Mouse (Mus musculus) c-Kit-positive CD71-positive TER-119-positive erythroid progenitor cells, embryonic 14.5 days (primary cell): ENCODE data around the gene Cep135.

Source experiments
- DNase-seq: peaks from one replicate; pipeline ENCODE4 v3.0.0-alpha.2; 2013; ENCODE audit warnings: low spot score

The Cep135 gene

GRCm38 (mm10) chr5:76588551-76589283 is at the start of gene Cep135:
Gene Cep135 (plus strand): TSS chr5:76588698.
- peak; percentile 87 for DNase-seq

DNA sequence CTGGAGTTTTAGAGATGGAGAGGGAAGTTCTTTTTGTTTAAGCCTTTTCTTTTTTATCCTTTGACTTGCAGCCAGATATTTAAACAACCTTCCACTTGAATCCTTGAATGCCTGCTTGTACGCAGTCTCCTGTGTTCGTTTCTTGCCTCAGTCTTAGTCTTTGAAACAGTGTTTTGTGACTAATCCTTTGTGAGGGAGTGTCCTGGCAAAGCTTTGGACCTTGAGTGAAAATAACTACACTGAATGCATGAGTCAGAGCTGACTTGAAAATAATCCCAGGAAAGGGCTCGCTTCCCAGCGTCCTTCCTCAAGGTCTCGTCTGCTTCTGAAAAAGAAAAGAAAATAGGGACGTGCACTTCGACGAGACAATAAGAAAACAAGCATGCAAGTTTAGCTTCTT is 48.3 kb upstream of the Cep135 start:
- DNase-seq: no peak

GRCm38 (mm10) chr5:76540842-76541241 is 47.7 kb upstream of the Cep135 start:
- no peak for DNase-seq

- DNase-seq: no peak
Observed at GRCm38 (mm10) chr5:76543200-76543599, 45.3 kb upstream of the Cep135 start.

GRCm38 (mm10) chr5:76550426-76550825 is 38.1 kb upstream of the Cep135 start:
- DNase-seq: no peak

GRCm38 (mm10) chr5:76565321-76565720 is 23.2 kb upstream of the Cep135 start:
- peak; percentile 74 for DNase-seq

DNA sequence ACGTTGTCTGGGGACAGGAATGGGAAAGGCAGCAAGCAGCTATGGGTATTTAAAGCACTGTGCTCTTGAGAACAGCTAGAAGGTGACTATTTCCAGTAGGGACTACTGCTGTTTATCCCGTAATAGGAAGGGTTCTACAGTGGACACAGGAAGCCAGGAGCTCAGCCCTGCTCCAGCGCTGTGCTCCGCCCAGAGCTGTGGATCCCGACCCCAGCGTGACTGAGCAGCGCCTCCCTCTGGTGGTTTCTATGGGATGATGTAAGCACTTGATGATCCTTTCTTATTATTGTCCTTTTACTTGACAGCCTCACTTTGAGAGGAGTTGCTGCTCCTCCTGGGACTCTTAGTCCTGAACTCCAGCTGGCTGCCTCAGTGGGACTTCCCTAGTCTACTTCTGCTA is 14.2 kb upstream of the Cep135 start:
- DNase-seq: no peak

GRCm38 (mm10) chr5:76577026-76577425 is 11.5 kb upstream of the Cep135 start:
- DNase-seq: no peak

DNA sequence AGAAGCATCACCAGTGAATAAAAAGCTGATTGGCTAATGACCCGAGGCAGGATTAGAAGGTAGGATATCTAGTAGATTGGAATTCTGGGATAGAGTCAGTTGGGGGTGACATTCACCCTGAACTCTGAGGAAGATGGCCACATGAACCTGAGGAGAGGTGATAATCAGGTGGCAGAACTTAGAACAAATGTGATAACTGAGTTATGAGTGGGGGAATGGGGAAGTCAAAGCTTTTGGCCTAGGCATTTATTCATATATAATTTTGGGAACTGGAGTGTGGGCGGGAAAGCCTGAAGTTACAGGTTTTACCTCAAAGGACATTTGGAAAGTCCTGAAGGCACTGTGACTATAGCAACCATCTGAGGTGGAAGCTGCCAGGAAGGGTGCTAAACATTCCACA is 3.1 kb upstream of the Cep135 start:
- no peak for DNase-seq

- DNase-seq: no peak
Observed at GRCm38 (mm10) chr5:76589311-76589710, 813 bp downstream of the Cep135 start.

DNA sequence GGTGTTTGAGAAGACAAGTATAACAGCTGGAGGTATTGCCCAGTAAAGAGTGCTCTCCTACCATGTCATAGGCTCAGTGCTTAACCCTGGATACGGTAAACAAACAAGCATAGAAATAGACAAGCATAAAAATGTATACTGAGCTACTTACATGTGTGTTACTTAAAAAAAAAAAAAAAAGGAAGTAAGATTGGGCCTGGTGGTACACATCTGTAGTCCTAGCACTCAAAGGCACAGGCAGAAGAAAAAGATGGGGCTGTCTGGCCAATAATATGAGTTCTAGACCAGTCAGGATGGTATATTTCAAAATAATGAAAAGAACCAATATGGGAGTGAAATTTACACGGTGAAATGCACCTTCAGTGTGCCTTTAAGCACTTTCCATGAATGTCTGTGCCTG is 1.5 kb downstream of the Cep135 start:
- no peak for DNase-seq

DNA sequence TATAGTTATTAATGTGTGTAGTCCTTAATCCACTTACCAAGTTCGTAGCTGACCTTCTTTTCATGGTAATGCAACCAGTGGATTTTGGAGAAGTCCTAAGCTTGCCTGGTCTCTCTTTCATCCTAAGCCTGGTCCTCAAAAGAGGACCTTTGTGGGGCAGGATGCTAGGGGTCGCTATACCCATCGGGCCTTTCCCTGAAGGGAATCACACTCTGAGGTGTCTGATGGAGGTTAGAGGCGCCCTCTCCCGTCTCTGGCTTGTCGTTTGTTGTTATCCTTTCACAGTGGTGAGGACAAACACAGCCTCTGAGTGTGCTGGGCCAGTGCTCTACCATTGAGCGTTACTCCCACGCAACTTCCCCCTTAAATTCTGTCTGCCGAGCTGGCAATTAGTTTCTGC is 3.4 kb downstream of the Cep135 start:
- no peak for DNase-seq

GRCm38 (mm10) chr5:76609702-76610370 is 21.3 kb downstream of the Cep135 start:
- no peak for DNase-seq

GRCm38 (mm10) chr5:76612867-76613499 is 24.5 kb downstream of the Cep135 start:
- DNase-seq: no peak

DNA sequence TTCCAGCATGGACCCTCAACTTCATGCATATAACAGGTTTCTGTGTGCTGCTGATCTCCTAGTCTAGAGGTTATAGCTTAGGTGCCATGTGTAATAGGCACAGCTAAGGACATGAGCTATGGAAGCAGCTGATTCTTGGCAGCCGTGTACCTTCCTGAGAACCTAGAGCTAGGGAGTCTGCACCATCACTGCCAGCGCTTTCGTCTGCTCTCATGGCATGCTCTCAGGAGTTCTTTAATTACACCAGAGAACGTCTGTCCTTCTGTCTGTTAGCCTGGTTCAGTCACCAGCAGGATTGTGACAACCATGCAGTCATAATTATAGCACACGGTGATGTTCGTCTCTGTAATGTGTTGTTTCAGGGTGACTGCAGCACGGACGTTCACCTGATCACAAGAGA is 26.8 kb downstream of the Cep135 start:
- no peak for DNase-seq

GRCm38 (mm10) chr5:76616196-76616747 is 27.8 kb downstream of the Cep135 start:
- no peak for DNase-seq

DNA sequence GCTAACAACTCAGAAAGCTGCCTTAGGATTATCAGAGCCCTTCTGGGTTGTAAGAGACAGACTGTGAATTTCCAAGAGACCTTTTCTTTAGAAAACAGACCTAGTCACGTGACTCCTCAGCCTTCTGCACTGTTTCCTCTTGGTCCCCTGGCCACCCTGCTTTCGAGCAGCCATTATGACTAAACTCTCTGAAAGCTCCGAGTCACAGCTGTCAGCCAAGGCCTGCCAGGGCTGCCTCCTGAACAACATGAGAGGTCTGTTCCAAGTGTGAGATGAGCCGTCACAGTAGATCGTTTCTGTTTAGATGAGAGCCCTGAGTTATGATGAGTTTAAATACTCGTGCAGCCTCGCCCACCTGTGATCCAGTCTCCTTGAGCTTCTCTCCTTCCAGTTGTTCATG is 30.3 kb downstream of the Cep135 start:
- DNase-seq: no peak

GRCm38 (mm10) chr5:76623759-76624158 is 35.3 kb downstream of the Cep135 start:
- no peak for DNase-seq

- DNase-seq: no peak
Observed at GRCm38 (mm10) chr5:76627770-76628169, 39.3 kb downstream of the Cep135 start.

GRCm38 (mm10) chr5:76634012-76634411 is 45.5 kb downstream of the Cep135 start:
- no peak for DNase-seq

DNA sequence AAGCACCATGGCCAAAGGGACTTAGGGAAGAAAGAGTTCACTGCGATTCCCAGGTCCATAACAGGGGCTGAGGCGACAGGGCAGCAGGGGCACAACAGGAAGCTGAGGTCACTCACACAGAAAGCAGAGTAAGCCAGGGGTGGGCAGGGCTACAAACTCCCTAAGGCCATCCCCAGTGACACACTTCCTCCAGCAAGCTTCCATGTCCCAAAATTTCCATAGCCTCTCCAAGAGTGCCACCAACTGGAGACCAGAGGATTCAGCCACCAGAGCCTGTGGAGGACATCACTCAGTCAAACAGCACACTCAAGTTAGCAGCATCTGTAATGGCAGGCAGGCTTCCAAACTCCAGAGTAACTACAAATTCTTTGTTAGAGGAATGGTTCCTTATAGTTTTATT is 47.1 kb downstream of the Cep135 start:
- no peak for DNase-seq

DNA sequence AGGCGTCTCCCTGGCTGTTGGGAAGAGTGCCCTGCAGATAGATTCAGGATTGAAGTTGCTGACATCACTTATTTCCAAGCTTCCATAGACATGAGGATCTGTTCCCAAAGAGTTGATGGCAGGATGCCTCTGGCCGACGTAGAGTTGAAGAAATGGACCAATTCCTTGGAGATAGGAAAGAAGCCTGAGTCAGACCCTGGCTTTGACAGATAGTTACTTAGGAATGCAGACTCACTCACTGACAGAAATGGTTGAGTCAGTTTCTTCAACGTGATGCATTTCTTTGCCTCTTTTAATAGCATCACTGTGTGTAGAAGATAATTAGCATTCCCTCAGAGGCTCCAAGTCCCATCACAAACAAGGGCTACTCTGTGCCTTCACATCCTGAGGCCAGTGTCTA is 53.6 kb downstream of the Cep135 start:
- no peak for DNase-seq

GRCm38 (mm10) chr5:76644234-76644633 is 55.7 kb downstream of the Cep135 start:
- no peak for DNase-seq
